In genomic region chr5:118155565-118155947, GRCm38 (mm10) we compare ENCODE assay signal across 8 mouse cellular contexts. TPM values are rescaled to one million over a fixed set of nuclear protein-coding genes. Genes with fewer than 3 reads are reported as not detected.
A peak's percentile ranks its signal among the peaks of the same experiment; 100 is the strongest.
DNase-seq lines count a peak whose midpoint lies in the region; ATAC-seq and TF ChIP-seq lines count a peak whose summit lies in the region.

No protein-coding gene starts in this region.

- H3K4me1 ChIP-seq in heart, embryonic 15.5 days (replicated peaks): peaks cover 27% of the 10 kb centered on the region
- H3K4me1 ChIP-seq in G1E (ENCODE audit: insufficient read depth, low read depth, low read length): peaks cover 22% of the 10 kb centered on the region
- peaks cover 20% of the 10 kb centered on the region for H3K4me1 ChIP-seq in hindbrain, embryonic 10.5 days (replicated peaks)

- DNase-seq in heart, postnatal 25 days (ENCODE audit: low spot score): no peak
- no peak for DNase-seq in G1E (ENCODE audit: low spot score)
- DNase-seq in hindbrain, embryonic 10.5 days (ENCODE audit: low spot score): no peak
- no peak for DNase-seq in thymus, postnatal 10 days (ENCODE audit: low spot score in 2 of 2)
- no peak for DNase-seq in right cerebral cortex, postnatal 14 days
- DNase-seq in embryo, embryonic 10.5 days (ENCODE audit: low spot score): no peak

- TF ChIP-seq CTCF in G1E (IDR thresholded peaks at IDR 0.05; ENCODE audit: low read depth, low read length): no peak

- 25% methylated on average over 9 of the region's 9 CpGs for WGBS in heart, embryonic 15.5 days
- WGBS in hindbrain, embryonic 10.5 days: 22% methylated on average over 9 of the region's 9 CpGs
- WGBS in macrophage (ENCODE audit: missing documents): 37% methylated on average over 9 of the region's 9 CpGs

- no peak overlapping the region; the same call in 1 of the 2 replicates for H3K9ac ChIP-seq in heart, embryonic 15.5 days

- peak overlapping the region; percentile 97 for H3K4me3 ChIP-seq in heart, embryonic 15.5 days
- H3K4me3 ChIP-seq in G1E (ENCODE audit: low read depth, low read length) (peak overlapping the region; percentile 97), macrophage (ENCODE audit: inconsistent target) (peak overlapping the region; percentile 8; the same call in 1 of the 2 replicates)
- peak overlapping the region; percentile 76 for H3K4me3 ChIP-seq in hindbrain, embryonic 10.5 days

- H3K9me3 ChIP-seq in heart, embryonic 15.5 days (replicated peaks): no peaks in the 10 kb centered on the region
- no peaks in the 10 kb centered on the region for H3K9me3 ChIP-seq in G1E (replicated peaks)
- no peaks in the 10 kb centered on the region for H3K9me3 ChIP-seq in hindbrain, embryonic 10.5 days

- H3K27ac ChIP-seq in heart, embryonic 15.5 days: no peak overlapping the region
- H3K27ac ChIP-seq in hindbrain, embryonic 10.5 days: peak overlapping the region; percentile 92
- no peak overlapping the region for H3K27ac ChIP-seq in macrophage

- H3K79me2 ChIP-seq in macrophage (ENCODE audit: inconsistent target): peaks cover 44% of the 10 kb centered on the region

- ATAC-seq in heart, embryonic 15.5 days (replicated peaks; ENCODE audit: insufficient number of reproducible peaks, insufficient read depth, low FRiP score, low read depth): no peak
- no peak for ATAC-seq in G1E (ENCODE audit: extremely low read depth, insufficient number of reproducible peaks, low FRiP score, poor library complexity, severe bottlenecking)

- H3K27me3 ChIP-seq in heart, embryonic 15.5 days: no peaks in the 10 kb centered on the region
- H3K27me3 ChIP-seq in G1E (ENCODE audit: insufficient read depth, low read length): peaks cover 5% of the 10 kb centered on the region; the same call in 1 of the 2 replicates
- H3K27me3 ChIP-seq in hindbrain, embryonic 10.5 days (ENCODE audit: insufficient read depth, poor library complexity, severe bottlenecking): 0 out of 2 replicates have a peak, but pooled peaks cover 4% of the 10 kb centered on the region

- peaks cover 8% of the 10 kb centered on the region; the same call in 1 of the 2 replicates for H3K36me3 ChIP-seq in heart, embryonic 15.5 days
- H3K36me3 ChIP-seq in G1E (replicated peaks) (peaks cover 28% of the 10 kb centered on the region), macrophage (ENCODE audit: inconsistent target) (no peaks in the 10 kb centered on the region)
- H3K36me3 ChIP-seq in hindbrain, embryonic 10.5 days: peaks cover 30% of the 10 kb centered on the region

- H3K4me2 ChIP-seq in heart, embryonic 15.5 days: peak overlapping the region; percentile 85

- intact Hi-C loops in heart, postnatal 25 days (cut with DNase I): no loop called here

RNA-seq across cellular contexts. Expression of gene Fbxw8, which starts 0.3 kb away (rescaled TPM):
- 18.1 and 23.5 TPM in 2 replicates for polyA plus RNA-seq in heart, embryonic 15.5 days (2015; fragmentation: Nextera tagmentation; extraction: Ambion mirVana)
- total RNA-seq in heart, postnatal 25 days (2021): 10 to 100 TPM; 40.3 to 43.6 TPM
- total RNA-seq in G1E (2014; fragmentation: Nextera tagmentation) (25.9 and 26.1 TPM in 2 replicates), G1E (2017) (30.2 and 33.9 TPM in 2 replicates)
- polyA plus RNA-seq in G1E (2012) (34.0 and 39.9 TPM in 2 replicates), macrophage (2018) (12.7 to 25.2 TPM (median 16.7 TPM) in 3 replicates)
- 35.0 and 36.8 TPM in 2 replicates for polyA plus RNA-seq in hindbrain, embryonic 10.5 days (2016; fragmentation: Nextera tagmentation; extraction: Ambion mirVana)
- 10 to 100 TPM; 15.7 to 52.4 (median 27.3) TPM for total RNA-seq in macrophage (2018; cell fraction: chromatin; rRNA removed)
- total RNA-seq in macrophage (2018; cell fraction: cytosol; rRNA removed): 10 to 100 TPM; 15.3 to 26.0 (median 21.2) TPM
- 10 to 100 TPM; 13.6 to 37.8 (median 24.1) TPM for total RNA-seq in macrophage (2018; cell fraction: nucleus; rRNA removed)

RNA-seq across cellular contexts. Expression of gene Hrk, which starts 8.9 kb away (rescaled TPM):
- 0.03 and 0.13 TPM in 2 replicates for polyA plus RNA-seq in heart, embryonic 15.5 days (2015; fragmentation: Nextera tagmentation; extraction: Ambion mirVana)
- under 1 TPM; 0.56 to 0.88 TPM for total RNA-seq in heart, postnatal 25 days (2021)
- total RNA-seq in G1E (2014; fragmentation: Nextera tagmentation) (not detected in 2 replicates), G1E (2017) (0.06 and 0.11 TPM in 2 replicates)
- polyA plus RNA-seq in G1E (2012) (not detected in 2 replicates), macrophage (2018) (not detected in 3 replicates)
- polyA plus RNA-seq in hindbrain, embryonic 10.5 days (2016; fragmentation: Nextera tagmentation; extraction: Ambion mirVana): 0.25 and 0.37 TPM in 2 replicates
- not detected for total RNA-seq in macrophage (2018; cell fraction: chromatin; rRNA removed)
- total RNA-seq in macrophage (2018; cell fraction: cytosol; rRNA removed): not detected
- not detected for total RNA-seq in macrophage (2018; cell fraction: nucleus; rRNA removed)

Comparison
In these comparisons a context has a peak if more than half of its experiments do, and no peak if none do; other contexts are left out.
1. H3K4me3 ChIP-seq: peak in every context shown above with its lines; median percentile 97 in heart, embryonic 15.5 days; 97 in G1E; 76 in hindbrain, embryonic 10.5 days; 8 in macrophage.